Mouse (Mus musculus) cerebellum, adult 2 months (tissue): ENCODE results near the gene Itpr1.

Experiments
- CTCF ChIP-seq: fragments of 200-500 bp; IDR thresholded peaks from 2 replicates; pipeline ENCODE4 v1.5.1; 2011; ENCODE audit warnings: low read depth, mild to moderate bottlenecking, control low read depth, low read length, moderate library complexity, borderline replicate concordance; ENCODE audit not compliant: insufficient read depth
- POLR2A ChIP-seq: fragments of 200-500 bp; IDR thresholded peaks from 2 replicates; pipeline ENCODE4 v1.6.1; 2011; ENCODE audit warnings: low read length, control low read depth, borderline replicate concordance; ENCODE audit not compliant: insufficient read depth

- TF ChIP-seq CTCF, result no peak
- no peak for TF ChIP-seq POLR2A
Measured at GRCm38 (mm10) chr6:108290978-108291377, 78.1 kb downstream of the Itpr1 start.
